20 mouse cellular contexts compared by ENCODE assay signal in the genomic region with DNA sequence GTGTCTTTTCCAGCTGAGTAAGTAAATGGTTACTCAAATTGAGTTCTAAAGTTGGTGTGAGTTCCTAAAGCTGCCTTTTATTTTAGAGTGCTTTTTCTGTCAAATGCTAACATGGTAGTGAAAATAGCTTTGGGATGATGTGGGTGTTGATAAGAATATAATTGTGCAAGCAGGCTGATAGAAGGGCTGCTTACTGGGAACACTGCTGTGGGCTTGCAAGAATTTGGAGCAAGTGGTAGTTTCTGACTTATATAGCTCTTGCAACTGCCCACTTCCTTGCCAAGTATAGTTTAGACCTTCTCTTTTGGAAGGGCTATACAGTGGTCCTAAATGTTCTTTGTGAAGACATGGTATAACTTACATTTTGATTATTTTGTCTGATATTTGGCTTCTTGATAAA. TPM values are rescaled to one million over a fixed set of nuclear protein-coding genes. Genes with fewer than 3 reads are reported as not detected.
DNase-seq lines count a peak whose midpoint lies in the region; TF ChIP-seq lines count a peak whose summit lies in the region.
"Had no signal": no experiment of that assay in that cellular context is flagged by ENCODE, and none has a peak within 500 bp of the region (broad histone marks: within the 10 kb centered on the region; RNA-seq: fewer than 3 reads in every experiment).

No protein-coding gene starts in this region.

- no peak overlapping the region for H3K27ac ChIP-seq in left cerebral cortex, adult 2 months
- H3K27ac ChIP-seq in cerebellum, adult 2 months (ENCODE audit: insufficient read depth, low read length) = no peak overlapping the region
- H3K27ac ChIP-seq: embryonic facial prominence, embryonic 12.5 days; embryonic facial prominence, embryonic 15.5 days; heart, adult 2 months; hindbrain, embryonic 10.5 days; hindbrain, embryonic 13.5 days; intestine, embryonic 15.5 days had no signal

- no peak for TF ChIP-seq CTCF in left cerebral cortex, adult 2 months (IDR thresholded peaks at IDR 0.05)
- no peak for TF ChIP-seq CTCF in cerebellum, adult 2 months (IDR thresholded peaks at IDR 0.05; ENCODE audit: borderline replicate concordance, insufficient read depth, low read depth, low read length)

- no peaks in the 10 kb centered on the region for H3K27me3 ChIP-seq in cerebellum, adult 2 months (ENCODE audit: control insufficient read depth, insufficient read depth, low read length)
- H3K27me3 ChIP-seq: embryonic facial prominence, embryonic 12.5 days; embryonic facial prominence, embryonic 15.5 days; hindbrain, embryonic 13.5 days; intestine, embryonic 15.5 days had no signal

- peak; percentile 33 to 34 for DNase-seq in frontal cortex, adult 2 months (ENCODE audit: extremely low spot score in 1 of 2, low spot score in 1 of 2)
- DNase-seq in frontal cortex, postnatal 10 days (ENCODE audit: low spot score in 2 of 2) = no peak
- peak; percentile 23 to 35 for DNase-seq in left cerebral cortex, postnatal 14 days (ENCODE audit: low spot score in 2 of 2)
- no peak for DNase-seq in left cerebral cortex, adult 2 months (ENCODE audit: extremely low spot score in 1 of 2, low spot score in 2 of 2)
- DNase-seq in 416B (ENCODE audit: low read depth) = peak; percentile 51
- peak; percentile 65 for DNase-seq in telencephalon, adult 2 months (ENCODE audit: low read depth, low spot score)
- no peak for DNase-seq in cerebellum, adult 2 months
- DNase-seq: adrenal gland, postnatal 14 days; cerebellum, adult 11-12 months; cerebellum, adult 9-10 months; cerebellum, postnatal 14 days; forebrain, postnatal 0 days; gastrocnemius, postnatal 25 days; heart, adult 2 months; heart, postnatal 36 days had no signal

- no peak for TF ChIP-seq POLR2A in cerebellum, adult 2 months (IDR thresholded peaks at IDR 0.05; ENCODE audit: borderline replicate concordance, insufficient read depth, low read length)

- no peaks in the 10 kb centered on the region; the same call in 1 of the 2 replicates for H3K4me1 ChIP-seq in cerebellum, adult 2 months (ENCODE audit: control insufficient read depth, insufficient read depth, low read length)

- H3K4me3 ChIP-seq in left cerebral cortex, adult 2 months = no peak overlapping the region
- H3K4me3 ChIP-seq in cerebellum, adult 2 months (replicated peaks; ENCODE audit: insufficient read depth, low read depth, low read length) = no peak overlapping the region
- H3K4me3 ChIP-seq: embryonic facial prominence, embryonic 12.5 days; embryonic facial prominence, embryonic 15.5 days; heart, adult 2 months; hindbrain, embryonic 10.5 days; hindbrain, embryonic 13.5 days; intestine, embryonic 15.5 days had no signal

- intact Hi-C loops in left cerebral cortex, postnatal 14 days (cut with DNase I) = no loop called here
- intact Hi-C loops in left cerebral cortex, adult 2 months (cut with DNase I) = no loop called here

RNA-seq across cellular contexts. Expression of a gene that starts 6.1 kb away (rescaled TPM):
- polyA plus RNA-seq in frontal cortex, adult 2 months (2012; rRNA removed) = 67.2 and 73.6 TPM in 2 replicates
- 10 to 100 TPM; 69.3 to 71.6 TPM for total RNA-seq in left cerebral cortex, postnatal 14 days (2021)
- total RNA-seq in left cerebral cortex, adult 2 months (2021) = 10 to 100 TPM; 64.1 to 71.1 TPM
- 69.0 and 69.5 TPM in 2 replicates for polyA plus RNA-seq in cerebellum, adult 2 months (2012; rRNA removed)

Comparison
In these comparisons a context has a peak if more than half of its experiments do, and no peak if none do; other contexts are left out.
1. DNase-seq: peak in frontal cortex, adult 2 months (2 of 2), left cerebral cortex, postnatal 14 days (2 of 2), 416B (single experiment) and telencephalon, adult 2 months (single experiment); none in frontal cortex, postnatal 10 days (0 of 2), left cerebral cortex, adult 2 months (0 of 2) and cerebellum, adult 2 months (0 of 2).